In the genomic region with DNA sequence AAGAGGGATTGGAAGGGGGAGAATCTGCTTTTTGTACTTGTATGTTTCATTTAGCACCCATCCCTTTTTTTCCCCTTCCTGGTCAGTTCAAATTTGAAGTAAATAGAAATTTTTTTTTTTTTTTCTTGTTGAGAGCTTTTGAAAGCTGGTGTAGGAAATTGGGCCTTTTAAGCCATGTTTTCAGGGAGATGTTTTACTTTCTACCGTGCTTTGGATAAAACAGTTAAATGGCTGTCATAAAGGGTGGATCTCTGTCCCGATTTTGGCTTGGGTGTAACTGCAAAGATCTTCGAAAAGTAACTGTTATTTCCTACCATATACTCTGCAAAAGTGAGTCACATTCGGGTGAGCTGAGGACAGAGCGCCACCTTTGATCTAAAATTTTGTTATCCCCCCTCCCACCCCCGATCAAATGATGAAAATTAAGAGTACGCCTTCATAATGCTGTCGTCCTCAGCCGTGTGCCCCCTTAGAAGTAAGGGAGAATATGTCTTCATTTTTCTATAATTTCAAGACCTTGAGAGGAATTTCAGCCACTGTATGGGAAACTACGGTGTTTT, we compare ENCODE assay signal across 8 mouse cellular contexts. TPM values are rescaled to one million over a fixed set of nuclear protein-coding genes. Genes with fewer than 3 reads are reported as not detected.
A peak's percentile ranks its signal among the peaks of the same experiment; 100 is the strongest.
DNase-seq lines count a peak whose midpoint lies in the region; ATAC-seq lines count a peak whose summit lies in the region.

No protein-coding gene starts in this region.

- peak overlapping the region; percentile 96 for H3K4me3 ChIP-seq in kidney, embryonic 14.5 days (ENCODE audit: low read length)
- peak overlapping the region; percentile 94 for H3K4me3 ChIP-seq in embryonic facial prominence, embryonic 10.5 days
- H3K4me3 ChIP-seq in midbrain, embryonic 16.5 days (ENCODE audit: low read depth, low read length): peak overlapping the region; percentile 94

- H3K4me2 ChIP-seq in kidney, embryonic 14.5 days (replicated peaks; ENCODE audit: low read depth, low read length): peak overlapping the region; percentile 81
- H3K4me2 ChIP-seq in midbrain, embryonic 16.5 days (ENCODE audit: low read length): peak overlapping the region; percentile 79

- H3K9me3 ChIP-seq in kidney, embryonic 14.5 days (ENCODE audit: control insufficient read depth, low read length): no peaks in the 10 kb centered on the region
- H3K9me3 ChIP-seq in embryonic facial prominence, embryonic 10.5 days: no peaks in the 10 kb centered on the region
- H3K9me3 ChIP-seq in midbrain, embryonic 16.5 days (replicated peaks; ENCODE audit: control insufficient read depth, low read length, poor library complexity, severe bottlenecking): no peaks in the 10 kb centered on the region

- peaks cover 7% of the 10 kb centered on the region; the same call in 1 of the 2 replicates for H3K4me1 ChIP-seq in kidney, embryonic 14.5 days (ENCODE audit: control insufficient read depth, insufficient read depth, low read length)
- peaks cover 21% of the 10 kb centered on the region for H3K4me1 ChIP-seq in embryonic facial prominence, embryonic 10.5 days
- peaks cover 16% of the 10 kb centered on the region for H3K4me1 ChIP-seq in midbrain, embryonic 16.5 days (ENCODE audit: control insufficient read depth, insufficient read depth, low read length)

- 61% methylated on average over 10 of the region's 10 CpGs for WGBS in kidney, embryonic 14.5 days
- WGBS in embryonic facial prominence, embryonic 10.5 days: 79% methylated on average over 10 of the region's 10 CpGs
- 70% methylated on average over 10 of the region's 10 CpGs for WGBS in midbrain, embryonic 16.5 days

- DNase-seq in kidney, adult 11 months: no peak
- no peak for DNase-seq in embryonic facial prominence, embryonic 10.5 days (ENCODE audit: low spot score)
- DNase-seq in induced T-regulatory cell, adult 2 months (ENCODE audit: low read depth): peak; percentile 43
- DNase-seq in cerebellum, postnatal 14 days: no peak
- DNase-seq in urinary bladder, postnatal 25 days (ENCODE audit: low spot score): no peak
- DNase-seq in embryo, embryonic 9.5 days (ENCODE audit: extremely low spot score): no peak

- no peaks in the 10 kb centered on the region for H3K27me3 ChIP-seq in kidney, embryonic 14.5 days (ENCODE audit: control insufficient read depth, insufficient read depth, low read length)
- no peaks in the 10 kb centered on the region; the same call in 1 of the 2 replicates for H3K27me3 ChIP-seq in embryonic facial prominence, embryonic 10.5 days (replicated peaks; ENCODE audit: low read depth, poor library complexity, severe bottlenecking)
- H3K27me3 ChIP-seq in midbrain, embryonic 16.5 days (ENCODE audit: control insufficient read depth, insufficient read depth, low read depth, low read length): no peaks in the 10 kb centered on the region

- no peak overlapping the region for H3K27ac ChIP-seq in kidney, embryonic 14.5 days (ENCODE audit: low read depth, low read length)
- no peak overlapping the region for H3K27ac ChIP-seq in embryonic facial prominence, embryonic 10.5 days (replicated peaks)
- H3K27ac ChIP-seq in midbrain, embryonic 16.5 days (ENCODE audit: low read length): no peak overlapping the region

- ATAC-seq in kidney, embryonic 14.5 days (ENCODE audit: low FRiP score, low TSS enrichment): no peak
- ATAC-seq in midbrain, embryonic 16.5 days: no peak

- H3K9ac ChIP-seq in kidney, embryonic 14.5 days (ENCODE audit: low read depth, low read length): peak overlapping the region; percentile 94; the same call in 1 of the 2 replicates
- peak overlapping the region; percentile 97; the same call in 1 of the 2 replicates for H3K9ac ChIP-seq in midbrain, embryonic 16.5 days (ENCODE audit: low read depth, low read length)

- H3K36me3 ChIP-seq in kidney, embryonic 14.5 days (ENCODE audit: control insufficient read depth, insufficient read depth, low read length): no peaks in the 10 kb centered on the region
- no peaks in the 10 kb centered on the region for H3K36me3 ChIP-seq in embryonic facial prominence, embryonic 10.5 days (replicated peaks)
- no peaks in the 10 kb centered on the region for H3K36me3 ChIP-seq in midbrain, embryonic 16.5 days (ENCODE audit: control insufficient read depth, insufficient read depth, low read length)

RNA-seq across cellular contexts. Expression of gene Atp2b1, which starts 2.7 kb away (rescaled TPM):
- 123 and 149 TPM in 2 replicates for polyA plus RNA-seq in kidney, embryonic 14.5 days (2014; fragmentation: Nextera tagmentation; extraction: Ambion mirVana)
- 92.3 and 101 TPM in 2 replicates for polyA plus RNA-seq in embryonic facial prominence, embryonic 10.5 days (2016; fragmentation: Nextera tagmentation; extraction: Ambion mirVana)
- polyA plus RNA-seq in midbrain, embryonic 16.5 days (2015; fragmentation: Nextera tagmentation; extraction: Ambion mirVana): 238 and 246 TPM in 2 replicates
